Mouse (Mus musculus) lung, adult 2 months (tissue): ENCODE results near the gene Rab11fip3. TPM values are rescaled to one million over a fixed set of nuclear protein-coding genes. Genes with fewer than 3 reads are reported as not detected.

Experiments used
- DNase-seq: peaks from one replicate; pipeline ENCODE4 v3.0.0; 2022
- H3K4me1 ChIP-seq: fragments of 200-500 bp; 2 replicates; pipeline ENCODE4 v1.6.1; 2011; ENCODE audit warnings: low read length; ENCODE audit not compliant: control insufficient read depth, insufficient read depth
- H3K4me3 ChIP-seq: fragments of 200-500 bp; replicated peaks from 2 replicates; pipeline ENCODE3; 2011; ENCODE audit warnings: low read depth, mild to moderate bottlenecking, control low read depth, low read length; ENCODE audit errors: extremely low read depth
- CTCF ChIP-seq: fragments of 200-500 bp; IDR thresholded peaks from 2 replicates; pipeline ENCODE4 v1.5.1; 2011; ENCODE audit warnings: mild to moderate bottlenecking, low read length, control low read depth; ENCODE audit not compliant: insufficient read depth
- POLR2A ChIP-seq: fragments of 200-500 bp; IDR thresholded peaks from 2 replicates; pipeline ENCODE4 v1.6.1; 2011; ENCODE audit warnings: low read depth, mild to moderate bottlenecking, control low read depth, low read length, borderline replicate concordance; ENCODE audit errors: extremely low read depth
- WGBS: fragments of 180-500 bp; shearing (Covaris S2); methylation state at CpG from one replicate; pipeline ENCODE4 v1.1.7; 2018; 5-methylcytosine and 5-hydroxymethylcytosine counted together
- polyA plus RNA-seq: library from polyadenylated mRNA; depleted of rRNA; stranded (reverse); fragments of >200 nt; gene quantifications from 2 replicates; pipeline ENCODE4 v1.2.3, GENCODE M21; 2012

The Rab11fip3 gene
- polyA plus RNA-seq, 1 experiment: 46.5 TPM

DNA sequence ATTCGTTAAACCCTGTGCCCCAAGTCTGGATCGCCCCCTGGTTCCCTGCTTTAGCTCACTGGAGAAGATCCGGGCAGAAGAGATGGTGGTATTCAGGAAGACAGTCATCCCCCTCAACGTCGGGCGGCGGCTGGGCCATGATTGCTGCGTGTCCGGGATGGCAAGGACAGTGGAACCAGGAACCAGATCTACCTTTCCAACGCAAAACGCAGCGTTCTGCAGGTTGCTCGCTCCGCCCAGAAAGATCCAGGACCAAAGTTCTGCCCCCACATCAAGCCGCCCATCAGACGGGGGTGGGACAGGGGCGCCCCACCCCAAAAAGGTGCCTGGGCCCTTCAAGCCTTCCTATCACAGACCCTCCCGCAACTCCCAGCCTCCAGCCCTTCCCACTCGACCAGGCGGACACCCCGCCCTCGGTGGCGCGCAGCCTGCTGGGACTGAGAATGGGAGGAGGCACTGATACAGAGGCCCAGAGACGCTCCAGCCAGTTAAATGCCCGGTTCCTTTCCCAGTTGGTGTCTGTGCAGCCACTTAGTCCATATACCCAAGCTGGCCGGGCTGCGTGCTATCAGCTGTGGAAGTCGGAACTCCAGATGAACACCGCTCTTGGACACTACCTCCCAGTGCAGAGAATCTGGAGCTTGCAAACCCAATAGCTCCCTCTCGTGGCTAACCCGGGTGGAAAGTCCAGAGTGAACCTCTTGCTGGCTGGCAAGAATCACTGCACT, 20.7 kb upstream of the Rab11fip3 start, which contains the start of gene Decr2:
Decr2 (minus strand) TSS at position 433 of the 728 bp plus-strand sequence.
- peak; percentile 87 for DNase-seq
- no peaks in the 10 kb centered on the region for H3K4me1 ChIP-seq
- WGBS: under 1% methylated on average over 32 of the region's 32 CpGs
- TF ChIP-seq POLR2A: peak; percentile 62; the same call in 1 of the 2 replicates
- TF ChIP-seq CTCF: peak; percentile 89
- peak within 1 kb of the TSS; percentile 81 for H3K4me3 ChIP-seq

DNA sequence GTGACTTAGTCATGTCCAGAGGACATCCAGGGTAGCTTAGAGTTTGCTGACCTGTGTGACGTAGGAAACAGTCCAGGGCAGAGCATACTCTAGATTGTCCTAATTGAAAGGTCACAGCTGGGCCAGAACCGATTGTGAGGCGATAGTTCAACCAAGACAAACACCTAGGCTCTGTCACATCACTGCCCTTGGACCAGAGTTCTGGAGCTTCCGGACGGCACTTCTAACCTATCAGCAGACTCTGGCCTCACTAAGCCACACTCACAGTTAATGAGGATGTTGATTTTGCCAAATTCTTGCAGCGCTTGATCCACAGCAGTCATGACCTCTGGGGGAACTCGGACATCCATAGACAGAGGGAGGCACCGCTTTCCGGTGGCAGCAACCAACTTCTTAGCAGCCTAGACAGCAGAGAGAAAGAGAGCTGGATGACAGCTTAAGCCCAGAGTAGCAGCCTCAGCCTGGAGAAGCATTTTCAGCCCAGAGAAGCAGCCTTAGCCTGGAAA, 17.8 kb upstream of the Rab11fip3 start:
- Histone ChIP-seq H3K4me1 (no peaks in the 10 kb centered on the region), H3K4me3 (no peak overlapping the region)
- 83% methylated on average over 9 of the region's 9 CpGs for WGBS
- no peak for DNase-seq
- TF ChIP-seq CTCF (no peak), POLR2A (no peak)

DNA sequence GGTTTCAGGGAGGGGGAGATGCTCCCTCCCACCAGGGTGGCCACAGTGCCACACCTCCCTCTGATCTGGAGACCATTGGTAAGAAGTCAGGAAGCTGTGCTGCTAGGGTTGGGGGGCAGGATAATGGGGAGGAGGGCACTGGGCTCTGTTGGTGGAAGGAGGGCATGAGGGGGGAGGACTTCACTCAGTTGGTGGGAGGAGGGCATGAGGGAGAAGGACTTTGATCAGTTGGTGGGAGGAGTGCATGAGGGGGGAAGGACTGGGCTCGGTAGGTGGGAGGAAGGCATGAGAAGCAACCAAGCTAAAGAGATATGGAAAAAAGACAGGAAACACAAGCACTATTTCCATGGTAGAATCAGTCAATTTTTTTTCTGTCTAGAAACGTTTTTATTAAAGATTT, 11.5 kb upstream of the Rab11fip3 start:
- 34% methylated on average over 2 of the region's 2 CpGs for WGBS
- DNase-seq: no peak

DNA sequence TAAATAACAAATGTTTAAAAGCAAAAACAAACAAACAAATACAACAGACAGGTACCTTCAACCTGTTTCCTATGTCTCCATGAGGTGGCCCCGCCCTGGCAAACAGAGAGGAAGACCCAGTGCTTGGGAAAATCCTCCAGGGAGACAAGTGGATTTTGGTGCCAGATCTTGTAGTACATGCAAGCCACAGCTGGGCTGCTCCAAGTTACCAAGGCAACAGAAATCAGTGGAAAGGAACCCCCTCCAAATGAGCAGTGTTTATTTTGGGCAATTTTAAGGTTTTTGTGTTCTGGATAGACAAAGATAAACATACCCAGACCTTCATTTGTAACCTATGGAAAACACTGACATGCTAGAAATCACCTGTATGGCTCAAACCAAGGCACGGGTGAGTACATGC, 9.5 kb upstream of the Rab11fip3 start:
- H3K4me1 ChIP-seq: no peaks in the 10 kb centered on the region
- no peak overlapping the region for H3K4me3 ChIP-seq
- 55% methylated on average over 2 of the region's 2 CpGs for WGBS
- no peak for DNase-seq
- TF ChIP-seq CTCF: no peak
- TF ChIP-seq POLR2A: no peak

More for the DNA sequence above, 11.5 kb upstream of the Rab11fip3 start:
- no peak for TF ChIP-seq CTCF
- TF ChIP-seq POLR2A: no peak
- no peak overlapping the region for H3K4me3 ChIP-seq
- no peaks in the 10 kb centered on the region for H3K4me1 ChIP-seq

DNA sequence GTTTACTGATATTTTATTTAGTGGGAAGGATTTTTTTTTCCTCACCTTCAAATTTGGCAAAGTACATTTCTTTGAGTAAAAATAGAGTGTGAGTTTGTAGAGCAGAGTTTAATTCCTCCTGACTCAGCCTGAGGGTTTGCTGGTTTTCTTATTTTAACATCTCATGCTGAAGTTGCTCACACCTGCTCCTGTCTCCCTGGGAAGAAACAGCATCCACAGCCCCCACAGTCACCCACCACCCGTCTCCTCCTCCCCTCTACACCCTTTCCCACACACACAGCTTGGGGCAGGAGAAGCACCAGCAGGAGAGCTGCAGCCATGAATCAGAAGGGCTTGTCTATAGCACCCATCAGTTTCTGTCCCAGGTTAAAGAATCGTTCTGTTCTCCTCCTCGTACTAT, 5.9 kb upstream of the Rab11fip3 start:
- Histone ChIP-seq H3K4me3 (no peak overlapping the region), H3K4me1 (no peaks in the 10 kb centered on the region)
- no peak for DNase-seq
- WGBS: 75% methylated on average over 3 of the region's 3 CpGs
- TF ChIP-seq CTCF (no peak), POLR2A (no peak)

DNA sequence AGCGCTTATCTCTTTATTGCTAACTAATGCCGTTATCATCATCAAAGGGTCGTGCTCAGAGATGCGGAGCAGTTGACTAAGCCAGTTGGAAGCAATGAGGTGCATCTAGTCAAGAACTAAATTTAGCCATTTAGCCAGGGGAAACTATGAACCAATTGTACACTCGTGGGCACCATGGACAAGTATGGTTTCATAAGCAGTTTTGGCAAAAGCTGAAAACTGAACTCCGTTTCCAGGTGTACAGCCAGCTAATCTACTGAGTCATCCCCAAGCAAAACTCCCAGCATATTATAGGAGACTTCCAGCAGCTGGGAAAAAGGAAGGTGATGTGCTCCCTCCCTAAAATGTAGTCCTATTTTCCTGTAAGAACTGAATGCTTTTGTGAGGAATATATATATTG, 781 bp upstream of the Rab11fip3 start:
- 20% methylated on average over 6 of the region's 6 CpGs for WGBS
- Histone ChIP-seq H3K4me3 (no peak overlapping the region), H3K4me1 (peaks cover 23% of the 10 kb centered on the region)
- TF ChIP-seq CTCF: no peak
- DNase-seq: no peak

DNA sequence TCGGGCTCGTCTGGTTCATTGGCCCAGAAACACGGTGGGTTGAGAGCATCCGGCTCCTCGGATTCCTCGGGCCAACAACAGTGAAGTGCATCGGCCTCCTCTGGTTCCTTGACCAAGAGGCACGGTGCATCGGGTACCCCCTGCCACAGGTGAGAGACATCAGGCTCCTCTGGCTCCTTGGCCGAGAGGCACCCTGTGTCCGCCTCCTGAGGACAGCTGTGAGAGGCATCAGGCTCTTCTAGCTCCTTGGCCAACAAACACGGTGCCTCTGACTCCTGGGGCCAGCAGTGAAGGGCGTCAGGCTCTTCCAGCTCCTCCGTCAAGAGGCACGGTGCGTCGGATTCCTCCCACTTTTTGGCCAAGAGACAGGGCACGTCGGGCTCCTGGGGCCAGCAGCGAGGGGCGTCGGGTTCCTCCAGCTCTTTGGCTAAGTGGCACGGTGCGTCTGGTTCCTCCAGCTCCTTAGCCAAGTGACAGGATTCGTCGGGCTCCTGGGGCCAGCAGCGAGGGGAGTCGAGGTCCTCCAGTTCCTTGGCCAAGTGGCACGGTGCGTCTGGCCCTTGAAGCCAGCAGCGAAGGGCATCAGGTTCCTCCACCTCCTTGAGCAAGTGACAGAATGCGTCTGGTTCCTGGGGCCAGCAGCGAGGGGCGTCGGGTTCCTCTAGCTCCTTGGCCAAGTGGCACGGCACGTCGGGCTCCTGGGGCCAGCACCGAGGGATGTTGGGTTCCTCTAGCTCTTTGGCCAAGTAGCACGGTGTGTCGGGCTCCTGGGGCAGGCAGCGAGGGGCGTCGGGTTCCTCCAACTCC, 1.1 kb downstream of the Rab11fip3 start:
- peak overlapping the region; percentile 87 for H3K4me3 ChIP-seq
- WGBS: 4% methylated on average over 44 of the region's 44 CpGs
- TF ChIP-seq CTCF (no peak), POLR2A (no peak)
- peak; percentile 44 for DNase-seq
- peaks cover 26% of the 10 kb centered on the region for H3K4me1 ChIP-seq

DNA sequence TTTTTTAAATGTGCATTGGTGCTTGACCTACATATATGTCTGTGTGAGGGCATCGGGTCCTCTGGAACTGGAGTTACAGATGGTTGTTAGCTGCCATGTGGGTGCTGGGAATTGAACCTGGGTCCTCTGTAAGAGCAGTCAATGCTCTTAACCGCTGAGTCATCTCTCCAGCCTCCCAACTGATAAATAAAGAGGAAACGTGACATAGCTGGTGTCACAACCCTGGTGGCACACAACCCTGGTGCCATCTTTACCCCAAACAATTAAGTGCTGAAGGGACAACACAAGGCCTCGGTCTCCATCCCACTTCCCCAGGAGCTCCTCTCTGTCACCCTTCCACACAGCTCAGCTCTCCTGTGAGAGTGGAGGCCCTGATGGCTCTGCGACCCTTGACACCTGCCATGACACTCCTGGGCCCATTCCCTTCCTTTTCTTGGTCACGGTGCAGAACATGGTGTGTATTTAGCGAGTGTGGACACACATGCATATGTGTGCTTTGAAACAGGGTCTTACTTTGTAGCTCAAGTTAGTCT, 2.8 kb downstream of the Rab11fip3 start:
- no peak overlapping the region for H3K4me3 ChIP-seq
- H3K4me1 ChIP-seq: peaks cover 26% of the 10 kb centered on the region
- DNase-seq: no peak
- 90% methylated on average over 7 of the region's 7 CpGs for WGBS
- TF ChIP-seq POLR2A (no peak), CTCF (no peak)

DNA sequence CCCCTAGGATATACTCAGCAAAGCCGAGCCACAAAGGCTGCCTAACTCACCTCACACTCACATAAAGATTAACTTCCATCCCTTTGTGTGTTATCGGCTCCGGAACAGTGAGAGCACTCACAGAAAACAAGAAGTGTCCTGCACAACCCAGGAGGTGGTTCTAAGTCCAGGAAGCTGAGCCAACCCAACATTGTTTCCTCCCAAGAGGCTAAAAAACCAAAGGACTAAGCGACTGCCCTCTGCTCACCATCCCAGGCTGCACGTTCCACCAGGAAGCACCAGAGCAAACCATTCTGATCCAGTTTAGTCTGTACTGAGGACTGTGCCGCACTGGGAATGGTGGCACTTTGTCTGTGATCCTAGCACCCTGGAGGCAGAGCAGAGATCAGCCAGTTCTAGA, 4.4 kb downstream of the Rab11fip3 start:
- no peak for DNase-seq
- Histone ChIP-seq H3K4me1 (peaks cover 23% of the 10 kb centered on the region), H3K4me3 (no peak overlapping the region)
- WGBS: 41% methylated on average over 6 of the region's 6 CpGs
- TF ChIP-seq CTCF (no peak), POLR2A (no peak)
